Mouse (Mus musculus): Measurements from ENCODE around the gene Gm20547.
A peak's percentile ranks its signal among the peaks of the same experiment; 100 is the strongest.

DNA sequence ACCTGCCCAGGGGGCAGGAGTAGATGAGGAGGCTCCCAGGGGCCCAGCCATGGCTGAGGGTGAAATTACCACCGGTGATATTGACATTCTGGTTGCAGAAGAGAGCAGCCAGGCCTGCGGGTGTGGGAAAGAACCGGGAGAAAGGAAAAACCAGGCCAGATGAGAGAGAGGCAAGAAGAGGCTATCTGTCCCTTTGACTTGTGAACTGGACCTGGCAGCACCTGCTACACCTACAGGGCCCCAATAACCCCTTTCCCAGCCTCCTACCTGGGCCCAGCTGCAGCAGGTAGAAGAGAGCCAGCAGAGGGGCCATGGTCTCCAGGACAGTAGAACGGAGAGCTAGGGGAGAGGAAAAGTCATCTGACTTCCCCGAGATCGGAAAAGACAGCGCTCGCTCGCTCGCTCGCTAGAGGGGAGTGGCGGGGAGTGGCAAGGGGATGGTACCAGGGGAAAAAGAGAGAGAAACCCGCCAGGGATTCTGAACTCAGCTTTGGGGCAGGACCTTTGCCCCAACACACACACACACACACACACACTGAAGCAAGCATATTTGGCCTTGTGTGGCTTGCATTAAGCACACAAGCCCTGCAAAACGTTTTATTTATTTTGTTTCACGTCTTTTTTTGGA, at the start of gene Gm20547:
- TF ChIP-seq CTCF (IDR thresholded peaks at IDR 0.05; ENCODE audit: low read depth): no peak
- TF ChIP-seq EP300 (IDR thresholded peaks at IDR 0.05; ENCODE audit: low read depth): peak; percentile 9; the same call in 1 of the 2 replicates
